Mouse (Mus musculus): ENCODE data around the gene Gm20696.

Gene Gm20696

DNA sequence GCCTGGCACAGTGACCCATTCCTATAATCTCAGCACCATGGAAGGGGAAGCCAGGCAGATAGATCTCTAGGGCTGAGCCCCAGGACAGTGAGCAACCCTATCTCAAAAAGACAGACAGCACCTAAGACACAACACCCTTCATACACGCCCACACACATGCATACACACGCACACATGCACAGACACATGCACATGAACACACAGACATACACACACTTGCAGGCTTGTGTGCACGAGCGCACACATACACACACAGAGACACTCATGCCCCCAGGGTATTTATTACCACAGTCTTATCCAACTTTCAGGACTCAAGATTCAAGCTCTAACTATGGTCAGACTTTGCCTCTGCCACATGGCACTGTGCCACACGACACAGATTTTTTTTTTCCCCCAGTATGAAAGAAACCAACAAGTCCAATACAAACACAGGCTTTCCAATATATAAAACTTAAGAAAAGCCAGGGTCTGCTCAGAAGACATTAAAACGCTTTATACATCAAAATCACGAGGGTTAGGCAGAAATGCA, 182.3 kb downstream of the Gm20696 start:
- no peak for DNase-seq (ENCODE audit: low spot score)

DNA sequence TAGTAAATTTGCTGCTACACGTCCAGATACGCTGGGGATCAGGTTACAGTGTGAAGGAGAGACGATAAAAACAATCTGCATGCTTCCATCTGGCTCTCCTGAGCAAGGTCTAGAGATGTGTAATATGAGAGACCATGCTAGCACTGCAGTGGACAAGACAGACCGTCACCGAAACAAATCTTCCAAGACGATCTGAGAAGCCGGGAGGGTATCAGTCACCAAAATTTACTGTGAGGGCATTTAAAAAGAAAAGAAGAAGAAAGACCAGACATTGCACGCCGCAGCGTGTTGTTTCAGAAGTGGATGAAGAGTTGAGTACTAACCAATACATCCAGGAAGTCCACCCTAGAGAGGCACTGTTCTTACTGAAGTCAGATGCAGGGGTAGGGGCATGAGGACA, 183.0 kb downstream of the Gm20696 start:
- DNase-seq (ENCODE audit: low spot score), result no peak

DNA sequence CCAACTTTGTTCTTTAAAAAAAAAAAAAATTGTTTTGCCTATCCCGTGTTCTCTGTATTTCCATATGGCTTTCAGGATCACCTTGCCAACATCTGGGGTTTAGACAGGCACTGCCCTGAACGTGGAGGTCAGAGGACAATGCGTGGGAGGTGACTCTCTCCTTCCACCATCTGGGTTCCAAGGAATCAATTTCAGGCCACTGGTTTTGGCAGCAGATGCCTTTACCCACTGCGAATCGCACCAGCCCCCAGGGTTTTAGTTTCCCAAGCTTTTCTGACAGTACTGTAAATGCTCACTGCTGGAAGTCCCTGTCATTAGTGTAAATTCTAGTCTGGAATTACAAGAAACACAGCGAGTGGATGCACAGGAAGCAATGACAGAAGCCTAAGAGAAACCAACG, 185.0 kb downstream of the Gm20696 start:
- no peak for DNase-seq (ENCODE audit: low spot score)

DNA sequence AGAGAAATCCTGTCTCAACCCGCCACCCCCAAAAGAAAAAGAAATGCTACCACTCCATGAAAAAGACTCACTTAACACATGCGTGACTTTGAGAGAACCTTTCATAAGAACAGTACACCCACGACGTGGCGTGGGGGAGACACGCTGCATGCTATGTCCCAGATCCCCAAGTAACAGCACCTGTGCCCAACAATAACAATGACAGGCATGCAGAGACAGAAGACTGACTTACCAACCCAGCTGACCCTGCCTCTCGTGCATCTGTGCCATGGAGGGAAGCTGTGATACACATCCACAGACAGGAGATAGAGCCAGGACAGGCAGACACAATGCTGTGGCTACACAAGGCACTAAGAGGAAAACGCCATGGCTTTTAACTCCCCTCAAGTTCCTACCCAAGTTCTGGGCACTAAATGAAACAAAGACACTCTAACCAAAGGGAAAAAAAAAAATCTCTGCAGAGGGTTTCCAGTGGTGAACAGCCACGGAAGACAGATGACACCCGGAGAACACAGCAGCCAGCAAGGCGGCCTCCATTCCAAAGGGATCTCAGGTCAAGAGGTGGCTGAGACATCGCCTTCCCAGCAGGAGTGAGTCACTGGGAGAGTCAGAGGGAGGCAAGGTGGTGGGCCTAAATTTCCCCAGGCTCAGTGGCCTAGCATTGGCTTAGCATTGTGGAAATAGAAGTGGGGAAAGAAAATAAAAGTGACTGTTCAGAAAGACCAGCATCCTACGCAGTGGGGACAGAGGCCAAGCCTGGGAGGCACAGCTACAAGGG, 187.5 kb downstream of the Gm20696 start:
- DNase-seq (ENCODE audit: low spot score), result no peak

DNA sequence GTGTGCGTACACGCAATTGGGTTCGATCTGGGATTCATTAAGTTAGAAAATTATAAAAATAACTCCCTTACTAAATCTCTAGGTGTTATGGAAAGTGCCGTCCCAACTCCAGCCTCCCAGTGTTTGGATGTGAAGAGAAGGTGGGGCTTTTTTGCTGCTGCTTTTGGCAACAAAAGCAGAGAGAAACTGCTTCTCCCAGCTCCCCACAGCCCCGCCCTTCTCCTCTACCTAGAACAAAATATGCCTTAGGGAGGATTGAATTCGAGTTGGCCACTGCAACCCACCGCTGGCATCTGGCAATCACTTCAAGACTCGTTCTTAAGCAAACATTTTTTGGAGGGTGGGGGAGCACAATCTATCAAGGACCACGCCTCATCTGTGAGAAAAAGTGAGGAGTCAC, 191.6 kb downstream of the Gm20696 start:
- no peak for DNase-seq (ENCODE audit: low spot score)

DNA sequence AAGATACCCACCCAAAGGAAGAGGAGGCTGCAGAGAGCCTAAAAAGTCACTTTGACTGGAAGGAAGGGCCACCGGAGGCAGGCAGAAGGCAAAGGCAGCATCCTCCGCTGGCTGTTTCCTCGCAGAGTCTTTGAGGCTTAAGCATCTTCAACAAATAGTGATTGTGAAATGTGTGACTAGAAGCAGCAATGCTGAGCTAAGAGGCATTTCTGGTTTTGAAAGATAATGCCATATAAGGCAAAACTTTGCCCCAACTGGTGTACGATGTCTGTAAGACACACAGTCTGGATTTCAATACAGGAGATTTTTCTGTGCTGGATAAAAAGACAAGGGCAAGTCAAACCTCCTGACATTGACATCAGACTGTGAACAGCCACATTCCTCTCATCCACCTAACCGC, 195.7 kb downstream of the Gm20696 start:
- DNase-seq (ENCODE audit: low spot score), result no peak

DNA sequence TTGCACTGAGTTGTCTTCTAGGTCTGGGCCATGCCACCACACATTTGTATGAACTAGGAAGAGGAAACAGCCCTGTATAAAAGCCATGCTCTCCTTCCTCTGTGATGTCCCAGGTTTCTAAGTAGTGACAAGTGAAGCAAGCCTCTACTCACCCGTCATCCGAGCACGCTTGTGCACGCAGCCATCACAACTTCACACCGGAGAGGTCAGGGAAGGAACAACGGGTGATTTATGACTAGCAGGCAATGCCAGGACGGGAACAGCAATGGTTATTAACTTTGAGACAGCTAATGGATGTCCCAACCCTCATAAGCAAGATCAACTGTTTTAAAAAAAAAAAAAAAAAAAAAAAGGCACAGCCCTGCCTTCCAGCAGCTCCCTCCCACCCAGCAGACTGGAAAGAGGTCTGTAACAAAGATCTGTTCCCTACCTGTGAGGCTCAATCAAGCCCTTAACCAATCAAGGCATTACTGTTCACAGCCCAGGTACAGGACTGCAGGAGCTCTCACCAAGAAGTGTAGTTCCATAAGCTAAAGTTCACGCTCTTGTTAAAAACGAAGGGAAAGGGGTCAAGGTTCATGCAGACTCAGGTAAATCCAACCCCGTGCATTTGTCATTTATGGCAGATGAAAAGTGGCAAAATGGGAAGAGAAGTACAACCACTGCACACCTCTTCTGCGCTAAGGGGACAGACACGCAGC, 197.3 kb downstream of the Gm20696 start:
- no peak for DNase-seq (ENCODE audit: low spot score)

DNA sequence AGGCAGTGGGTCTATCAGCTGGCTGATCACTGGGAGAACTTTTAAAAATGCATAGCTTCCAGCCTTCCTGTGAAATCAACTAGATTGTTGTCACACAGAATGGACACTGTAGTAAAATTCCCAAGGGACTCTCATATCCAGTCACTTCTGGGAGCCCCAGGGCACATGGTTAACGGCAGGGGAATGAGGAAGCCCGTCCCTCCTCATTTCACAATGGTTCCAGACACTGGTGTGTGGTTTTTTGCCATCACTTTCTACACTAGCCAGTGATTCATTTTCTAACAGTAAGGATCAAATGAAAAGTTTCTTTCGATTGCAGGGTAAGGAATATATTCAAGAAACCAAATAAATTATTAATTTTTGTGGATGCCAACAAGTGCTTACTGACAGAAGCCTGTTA, 198.8 kb downstream of the Gm20696 start:
- no peak for DNase-seq (ENCODE audit: low spot score)

DNA sequence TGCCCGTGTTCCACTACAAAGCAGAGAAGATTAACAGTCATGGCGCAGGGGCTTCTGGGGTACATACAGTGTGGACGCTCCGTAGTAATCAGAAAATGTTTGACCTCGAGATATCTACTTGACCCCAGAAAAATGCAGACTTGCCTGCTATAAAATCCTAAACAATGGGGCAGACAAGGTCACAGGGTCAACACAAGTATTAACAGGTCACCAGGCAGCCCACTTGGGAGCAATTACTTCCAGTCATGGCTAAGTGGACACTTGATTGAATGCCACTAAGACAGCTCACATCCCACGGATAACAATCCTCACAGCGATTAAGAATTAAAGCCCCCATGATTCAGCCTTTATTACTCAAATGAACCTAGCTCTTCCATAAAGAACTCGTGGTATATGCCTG, 199.5 kb downstream of the Gm20696 start:
- DNase-seq (ENCODE audit: low spot score), result no peak

DNA sequence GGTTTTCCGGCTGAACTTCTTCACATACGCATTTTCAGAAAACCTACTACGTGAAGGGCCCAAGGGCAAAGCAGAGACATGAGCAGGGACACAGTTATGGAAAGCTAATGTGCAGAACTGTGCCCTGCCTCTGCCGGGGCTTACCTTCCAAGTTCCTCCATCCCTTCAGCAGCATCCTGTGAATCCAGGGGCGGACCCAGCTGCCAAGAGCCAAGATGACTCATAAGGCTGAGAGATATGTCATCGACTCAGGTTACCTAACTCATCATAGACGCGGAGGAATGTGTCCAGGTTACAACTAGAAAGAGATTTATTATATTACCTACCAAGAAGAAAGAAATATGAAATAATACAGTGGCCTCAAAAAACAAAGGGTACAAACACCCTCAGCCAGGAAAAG, 200.2 kb downstream of the Gm20696 start:
- DNase-seq (ENCODE audit: low spot score), result no peak

DNA sequence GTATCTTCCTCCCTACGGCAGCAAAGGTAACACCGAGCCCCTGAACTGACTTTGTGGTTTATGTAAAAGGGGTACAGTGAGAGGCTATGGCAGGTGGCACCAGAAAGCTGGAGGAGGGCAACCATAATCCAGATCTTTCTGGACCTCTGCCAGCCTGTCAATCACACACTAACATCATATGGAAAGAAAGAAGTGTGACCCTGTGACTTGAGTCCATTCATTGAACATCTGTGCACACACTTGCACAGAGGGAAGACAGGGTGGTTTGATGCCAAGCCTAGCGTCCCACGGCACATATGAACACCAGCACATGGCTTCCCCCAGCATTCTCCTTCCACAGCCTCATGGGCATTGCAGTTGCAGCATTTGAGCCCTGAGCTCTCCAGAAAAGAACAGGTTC, 202.1 kb downstream of the Gm20696 start:
- DNase-seq (ENCODE audit: low spot score), result no peak

DNA sequence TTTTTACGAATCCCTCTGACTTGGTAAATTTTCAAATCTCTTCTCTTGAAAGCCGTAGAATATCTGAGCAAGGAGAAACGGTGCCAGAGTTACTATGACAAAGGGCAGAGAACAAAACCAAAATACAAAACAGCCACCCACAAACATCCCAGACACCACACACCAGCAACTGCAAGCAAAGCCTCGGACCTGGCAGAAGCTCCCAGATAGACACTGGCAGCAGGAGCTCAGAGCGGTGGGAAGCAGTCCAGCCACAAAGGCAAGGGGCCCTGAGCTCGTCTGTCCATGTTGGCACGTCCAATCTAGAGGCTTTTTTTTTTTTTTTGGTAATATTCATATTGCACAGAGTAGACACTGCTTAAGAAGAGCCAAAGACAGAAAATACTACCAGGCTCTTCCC, 202.7 kb downstream of the Gm20696 start:
- DNase-seq (ENCODE audit: low spot score), result no peak

DNA sequence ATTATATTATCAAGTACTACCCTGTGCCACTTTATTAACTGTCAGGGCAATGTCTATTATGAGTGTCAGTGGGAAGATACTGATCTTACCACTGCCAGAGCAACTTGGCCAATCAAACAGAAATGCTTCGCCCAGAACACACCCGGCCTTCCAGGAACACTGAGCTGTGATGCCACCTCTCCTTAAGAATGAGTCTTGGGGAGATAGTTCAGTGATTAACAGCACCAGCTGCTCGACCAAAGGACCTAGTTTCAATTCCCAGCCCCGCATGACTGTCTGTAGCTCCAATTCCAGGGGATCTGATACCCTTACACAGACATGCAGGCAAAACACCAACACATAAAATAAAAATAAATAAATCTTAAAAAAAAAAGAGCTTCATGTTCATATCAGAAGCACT, 207.8 kb downstream of the Gm20696 start:
- DNase-seq (ENCODE audit: low spot score), result no peak

DNA sequence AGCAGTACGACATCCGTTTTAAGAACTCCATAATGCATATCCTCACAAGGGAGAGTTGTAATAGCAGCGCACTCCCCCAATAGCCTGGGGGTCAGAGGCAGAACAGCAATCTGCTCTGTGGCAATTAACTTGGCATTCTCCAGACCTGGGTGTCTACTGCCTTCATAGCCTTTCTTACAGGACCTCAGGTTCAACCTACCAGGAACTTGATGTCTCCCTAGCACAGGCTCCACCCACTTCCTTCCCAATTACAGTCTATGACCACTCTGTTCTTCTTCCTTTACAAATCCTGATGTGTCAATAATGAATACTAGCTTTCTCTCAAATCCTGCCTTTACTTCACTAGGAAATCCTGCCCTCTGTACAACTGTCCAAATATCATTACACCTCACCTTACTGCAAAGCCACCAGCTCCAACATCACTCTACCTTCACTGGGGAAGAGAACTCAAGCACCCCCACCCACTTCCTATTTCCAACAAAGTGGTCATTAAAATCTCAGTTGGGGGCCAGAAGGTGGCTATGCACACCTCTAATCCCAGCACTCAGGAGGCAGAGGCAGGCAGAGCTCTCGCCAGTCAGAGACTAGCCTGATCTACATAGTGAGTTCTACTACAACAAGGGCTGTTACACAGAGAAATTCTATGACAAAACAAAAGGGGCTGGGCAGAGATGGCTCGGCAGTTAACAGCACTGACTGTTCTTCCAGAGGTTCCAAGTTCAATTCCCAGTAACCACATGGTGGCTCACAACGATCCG, 212.7 kb downstream of the Gm20696 start:
- no peak for DNase-seq (ENCODE audit: low spot score)

DNA sequence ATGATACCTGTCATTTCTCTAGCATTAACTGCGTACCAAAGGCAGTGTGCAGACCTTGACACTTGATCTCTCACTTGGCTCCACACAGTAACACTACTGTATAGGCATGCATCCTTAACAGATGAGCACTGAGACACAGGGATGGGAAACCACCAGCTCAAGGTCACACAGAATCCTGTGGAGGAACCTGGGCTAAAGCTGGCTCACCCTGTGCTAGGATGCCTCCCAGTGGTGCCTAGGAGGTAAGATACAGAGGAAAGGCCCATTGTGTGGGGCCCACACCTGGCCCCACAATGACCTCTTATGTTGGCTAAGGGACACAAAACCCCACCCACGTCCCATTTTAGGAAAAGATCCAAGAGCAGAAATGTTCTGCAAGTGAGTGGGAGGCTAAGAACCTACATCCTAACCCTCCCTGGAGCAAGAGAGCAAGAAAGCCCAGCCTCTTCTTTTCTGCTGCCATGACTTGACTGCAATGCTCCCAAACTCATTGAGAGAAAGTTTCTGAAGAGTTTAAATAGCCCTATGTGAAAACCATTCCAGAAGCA, 213.9 kb downstream of the Gm20696 start:
- DNase-seq (ENCODE audit: low spot score), result no peak

DNA sequence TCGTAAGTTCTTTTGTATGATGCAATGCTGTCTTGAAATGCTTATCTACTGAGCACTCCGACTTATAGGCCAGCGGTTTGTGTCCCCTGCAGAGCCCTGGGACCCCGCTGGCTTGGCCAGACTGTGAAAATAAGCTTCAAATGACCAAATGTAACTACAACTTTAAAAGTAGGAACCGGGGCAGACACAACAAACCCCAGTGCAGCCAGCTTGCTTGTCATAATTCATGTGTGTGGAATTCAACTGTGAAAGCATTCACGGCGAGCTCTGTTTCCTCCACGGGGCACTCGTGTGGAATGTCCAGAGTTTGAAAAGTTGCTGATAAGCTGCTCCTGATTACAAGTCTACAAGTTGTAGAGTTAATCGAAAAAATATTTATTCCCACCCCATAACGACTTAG, 215.1 kb downstream of the Gm20696 start:
- no peak for DNase-seq (ENCODE audit: low spot score)

DNA sequence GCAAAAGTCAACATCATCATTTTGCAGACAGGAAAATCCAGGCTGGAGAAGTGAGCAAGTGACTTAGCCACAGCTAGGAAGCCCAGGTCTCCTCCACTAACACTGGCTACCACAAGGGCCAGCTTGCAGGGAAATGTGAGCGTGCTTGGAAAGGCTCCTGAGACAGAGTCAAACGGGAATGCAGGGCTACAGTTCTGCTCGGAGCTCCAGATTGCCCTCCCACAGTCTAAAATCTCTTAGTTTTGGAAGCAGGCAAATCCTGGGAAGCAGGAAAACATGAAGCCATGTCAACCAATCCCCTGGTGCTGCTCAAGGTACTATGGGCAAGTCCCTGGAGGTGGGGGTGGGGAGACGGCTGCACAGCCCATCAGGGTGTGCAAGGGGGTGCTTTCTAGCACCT, 219.2 kb downstream of the Gm20696 start:
- DNase-seq (ENCODE audit: low spot score), result no peak

DNA sequence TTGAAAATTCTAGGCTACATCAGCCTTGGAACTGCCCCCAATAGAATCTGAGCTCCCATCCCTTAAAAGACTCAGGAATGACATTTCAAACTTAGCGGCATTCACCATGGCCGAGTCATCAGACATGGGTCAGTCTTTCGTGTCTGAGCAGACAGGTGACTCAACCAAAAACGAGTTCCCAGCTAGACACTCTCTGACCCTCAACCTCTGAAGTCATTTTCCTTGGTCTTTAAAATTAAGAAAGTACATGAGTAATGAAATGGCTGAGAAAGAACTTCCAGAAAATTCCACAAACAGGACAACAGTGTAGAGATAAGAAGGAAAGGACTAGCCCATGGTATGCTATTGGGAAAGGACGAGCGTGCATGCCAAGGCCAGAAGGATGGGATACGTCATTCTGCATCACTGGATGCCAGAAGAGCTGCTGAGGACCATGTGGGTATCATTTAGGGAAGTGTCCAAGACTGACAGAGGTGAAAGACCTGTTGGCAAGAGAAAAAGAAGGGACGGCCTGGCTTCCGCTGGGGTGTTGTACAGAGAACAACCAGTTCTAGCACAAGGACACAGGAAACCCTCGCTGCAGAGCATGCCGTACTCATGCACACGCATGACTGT, 219.7 kb downstream of the Gm20696 start:
- no peak for DNase-seq (ENCODE audit: low spot score)

DNA sequence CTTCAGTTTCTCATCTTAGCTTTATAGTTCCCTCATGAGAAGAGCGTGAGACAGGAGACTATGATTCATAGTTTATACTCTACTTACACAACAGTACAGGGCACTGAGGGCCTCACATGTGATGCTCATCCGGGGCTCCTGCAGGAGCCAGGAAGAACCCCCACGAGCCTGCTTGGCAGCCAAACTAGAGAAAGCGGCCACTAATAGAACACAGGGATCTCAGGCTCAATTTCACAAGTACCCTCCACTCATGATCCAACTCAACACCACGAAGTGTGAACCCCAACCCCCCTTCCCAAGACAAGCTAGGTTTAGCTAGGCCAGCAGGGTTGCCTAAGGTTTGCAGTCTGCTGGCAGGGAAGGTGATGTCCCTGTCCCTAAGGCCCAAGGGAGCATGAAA, 223.1 kb downstream of the Gm20696 start:
- no peak for DNase-seq (ENCODE audit: low spot score)

DNA sequence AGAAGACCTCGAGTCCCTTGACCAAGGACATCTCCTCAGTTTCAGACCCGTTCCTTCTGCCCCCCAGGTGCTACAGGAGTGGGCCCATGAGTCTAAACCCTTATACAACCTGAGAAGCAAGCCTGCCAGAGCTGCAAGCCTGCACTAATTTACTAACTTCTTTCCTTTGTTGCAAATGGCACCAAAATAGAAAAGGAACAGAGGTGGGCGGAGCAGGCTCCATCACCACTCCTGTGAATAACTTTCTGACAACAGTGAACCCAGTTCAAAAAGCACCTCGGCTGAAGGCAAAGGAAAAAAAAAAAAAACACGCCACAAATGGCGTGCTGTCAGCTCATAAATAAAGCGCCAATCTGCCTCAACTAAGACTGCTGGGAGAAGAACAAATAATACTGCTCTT, 225.5 kb downstream of the Gm20696 start:
- DNase-seq (ENCODE audit: low spot score), result no peak

DNA sequence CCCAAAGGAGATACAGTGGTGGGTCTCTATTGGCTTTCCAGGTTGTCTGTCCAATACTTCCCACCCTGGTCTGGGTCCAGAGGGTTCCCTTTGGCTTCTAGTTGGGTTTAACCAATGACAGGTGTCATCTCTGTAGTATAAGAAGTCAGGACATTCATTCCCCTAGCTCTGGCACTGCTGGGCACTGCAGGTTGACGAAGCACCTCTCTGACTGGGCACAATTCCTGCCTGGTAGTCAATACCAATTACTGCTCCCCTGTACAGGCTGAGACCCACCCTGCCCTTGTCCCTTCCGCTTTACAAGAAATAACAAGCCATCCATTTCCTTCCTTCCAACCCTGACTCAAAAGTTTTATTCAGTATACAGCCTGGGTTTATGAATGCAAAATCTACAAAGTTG, 226.0 kb downstream of the Gm20696 start:
- no peak for DNase-seq (ENCODE audit: low spot score)

DNA sequence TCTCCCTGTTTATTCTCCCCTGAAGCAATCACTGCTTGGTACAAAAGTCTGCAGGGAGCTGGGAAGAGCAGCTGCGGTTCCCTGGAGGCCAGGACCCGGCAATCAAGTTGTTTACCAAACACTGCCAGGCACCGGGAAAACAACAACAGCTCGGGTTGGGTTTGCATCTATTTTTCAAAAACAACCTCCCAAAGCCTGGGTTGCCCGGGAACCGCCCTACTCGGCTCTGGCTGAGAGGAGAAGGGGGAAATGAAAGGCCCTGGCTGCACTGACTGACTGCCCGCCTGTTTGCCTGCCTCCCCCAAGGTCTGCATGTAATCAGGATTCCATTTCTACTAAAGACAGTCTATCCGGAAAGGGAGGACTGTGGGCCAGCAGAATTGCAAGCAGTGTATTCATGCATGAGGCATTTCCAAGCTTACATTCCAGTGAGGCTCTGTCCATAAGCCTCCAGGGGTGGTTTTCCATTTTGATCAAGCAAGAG, 226.7 kb downstream of the Gm20696 start:
- DNase-seq (ENCODE audit: low spot score), result peak; percentile 26
